Mouse (Mus musculus) bone marrow macrophage, adult 2 months (primary cell): ENCODE measurements around the gene Pacs2.

Experiments
- CTCF ChIP-seq: IDR thresholded peaks from 2 replicates; pipeline ENCODE4 v1.5.1; 2012; ENCODE audit warnings: low read depth, mild to moderate bottlenecking, low read length, moderate library complexity
- POLR2A ChIP-seq: IDR thresholded peaks from 2 replicates; pipeline ENCODE4 v1.6.1; 2012; ENCODE audit warnings: mild to moderate bottlenecking, low read depth, low read length, borderline replicate concordance

DNA sequence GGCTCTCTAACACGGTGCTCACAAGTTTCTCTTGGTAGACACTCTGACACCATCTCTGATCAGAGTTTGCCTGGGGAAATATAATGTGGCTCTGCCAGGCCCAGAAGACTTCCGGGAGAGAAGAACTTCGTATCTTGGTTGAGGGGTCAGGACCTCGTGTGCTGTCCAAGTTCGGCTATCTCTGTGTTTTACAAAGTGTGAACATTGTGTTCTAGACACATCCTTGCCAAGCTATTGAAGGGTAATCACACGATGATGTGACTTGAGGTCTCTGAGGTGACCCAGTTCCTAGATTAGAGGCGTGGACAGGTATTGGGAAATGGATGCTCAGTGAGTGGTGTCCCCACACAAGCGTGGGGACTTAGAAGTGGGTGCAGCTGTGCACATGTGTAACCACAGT is 41.8 kb downstream of the Pacs2 start:
- TF ChIP-seq CTCF (no peak), POLR2A (no peak)
